Mouse (Mus musculus) testis, adult 2 months (tissue): ENCODE data around the gene Cuedc2. TPM values are rescaled to one million over a fixed set of nuclear protein-coding genes. Genes with fewer than 3 reads are reported as not detected.

Experiments
- H3K27ac ChIP-seq: fragments of 200-500 bp; 2 replicates; pipeline ENCODE4 v1.5.1; 2012; ENCODE audit warnings: low read depth, low read length; ENCODE audit not compliant: control insufficient read depth, insufficient read depth
- H3K27me3 ChIP-seq: fragments of 200-500 bp; 2 replicates; pipeline ENCODE4 v1.6.1; 2012; ENCODE audit warnings: mild to moderate bottlenecking, low read length, moderate library complexity; ENCODE audit not compliant: control insufficient read depth, insufficient read depth
- H3K36me3 ChIP-seq: fragments of 200-500 bp; 2 replicates; pipeline ENCODE4 v1.6.1; 2012; ENCODE audit warnings: mild to moderate bottlenecking, low read length; ENCODE audit not compliant: control insufficient read depth, insufficient read depth
- H3K4me1 ChIP-seq: fragments of 200-500 bp; 2 replicates; pipeline ENCODE4 v1.6.1; 2012; ENCODE audit warnings: low read length; ENCODE audit not compliant: control insufficient read depth, insufficient read depth
- H3K4me3 ChIP-seq: fragments of 200-500 bp; 2 replicates; pipeline ENCODE4 v1.5.1; 2012; ENCODE audit warnings: low read depth, mild to moderate bottlenecking, low read length, moderate library complexity, mixed read lengths; ENCODE audit not compliant: control insufficient read depth
- CTCF ChIP-seq: fragments of 200-500 bp; IDR thresholded peaks from 2 replicates; pipeline ENCODE4 v1.5.1; 2012; ENCODE audit warnings: low read depth, mild to moderate bottlenecking, inconsistent platforms, low read length, moderate library complexity; ENCODE audit not compliant: control insufficient read depth, insufficient read depth, insufficient replicate concordance
- POLR2A ChIP-seq: fragments of 200-500 bp; IDR thresholded peaks from 2 replicates; pipeline ENCODE4 v1.6.1; 2012; ENCODE audit warnings: low read depth, mild to moderate bottlenecking, inconsistent platforms, low read length, moderate library complexity; ENCODE audit not compliant: control insufficient read depth
- polyA plus RNA-seq: library from polyadenylated mRNA; depleted of rRNA; stranded (reverse); fragments of >200 nt; gene quantifications from 2 replicates; pipeline ENCODE4 v1.2.3, GENCODE M21; 2012

Gene Cuedc2
- polyA plus RNA-seq, 1 experiment = 24.5 TPM

DNA sequence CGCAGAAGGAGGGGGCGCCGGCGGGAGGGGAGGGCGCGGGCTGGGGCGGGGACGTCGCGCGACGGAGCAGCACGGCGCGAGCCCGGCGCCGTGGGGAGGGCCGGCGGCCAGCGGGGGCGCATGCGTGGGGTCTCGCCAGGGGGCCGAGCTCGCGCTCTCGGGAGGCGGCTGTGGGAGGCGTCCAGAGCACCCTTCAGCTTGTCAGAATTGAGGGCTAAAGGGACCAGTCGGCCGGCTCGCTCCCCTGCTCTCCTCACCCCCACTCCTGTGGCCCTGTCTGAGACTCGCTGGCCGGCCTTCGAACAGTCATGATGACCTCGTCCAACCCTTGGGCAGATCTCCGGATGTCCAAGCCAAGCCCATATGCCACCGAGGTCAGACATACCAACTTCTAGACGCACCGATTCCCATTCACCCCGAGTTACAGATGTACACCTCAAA lies 20.5 kb downstream of the Cuedc2 start:
- Histone ChIP-seq H3K4me3 (peak overlapping the region; percentile 75), H3K27me3 (peaks cover 3% of the 10 kb centered on the region; the same call in 1 of the 2 replicates), H3K36me3 (no peaks in the 10 kb centered on the region), H3K4me1 (peaks cover 23% of the 10 kb centered on the region), H3K27ac (no peak overlapping the region)
- TF ChIP-seq POLR2A (no peak), CTCF (no peak)

- H3K27me3 ChIP-seq = peaks cover 3% of the 10 kb centered on the region; the same call in 1 of the 2 replicates
- peaks cover 23% of the 10 kb centered on the region for H3K4me1 ChIP-seq
- no peak for TF ChIP-seq CTCF
- no peak for TF ChIP-seq POLR2A
- H3K27ac ChIP-seq = no peak overlapping the region
- H3K36me3 ChIP-seq = no peaks in the 10 kb centered on the region
- H3K4me3 ChIP-seq = peak overlapping the region; percentile 79
Measured at GRCm38 (mm10) chr19:46317546-46317885, 21.0 kb downstream of the Cuedc2 start.

- Histone ChIP-seq H3K4me1 (peaks cover 23% of the 10 kb centered on the region), H3K27ac (no peak overlapping the region), H3K27me3 (peaks cover 3% of the 10 kb centered on the region; the same call in 1 of the 2 replicates)
Measured at GRCm38 (mm10) chr19:46316846-46317545, 21.5 kb downstream of the Cuedc2 start.

GRCm38 (mm10) chr19:46315752-46316610 lies 22.5 kb downstream of the Cuedc2 start:
- no peak for TF ChIP-seq CTCF
- TF ChIP-seq POLR2A = no peak
- peaks cover 3% of the 10 kb centered on the region; the same call in 1 of the 2 replicates for H3K27me3 ChIP-seq
- no peaks in the 10 kb centered on the region for H3K36me3 ChIP-seq
- H3K27ac ChIP-seq = no peak overlapping the region
- no peak overlapping the region for H3K4me3 ChIP-seq
- H3K4me1 ChIP-seq = peaks cover 23% of the 10 kb centered on the region

More at GRCm38 (mm10) chr19:46316846-46317545, 21.5 kb downstream of the Cuedc2 start:
- TF ChIP-seq CTCF = no peak
- no peaks in the 10 kb centered on the region for H3K36me3 ChIP-seq
- peak overlapping the region; percentile 79 for H3K4me3 ChIP-seq

DNA sequence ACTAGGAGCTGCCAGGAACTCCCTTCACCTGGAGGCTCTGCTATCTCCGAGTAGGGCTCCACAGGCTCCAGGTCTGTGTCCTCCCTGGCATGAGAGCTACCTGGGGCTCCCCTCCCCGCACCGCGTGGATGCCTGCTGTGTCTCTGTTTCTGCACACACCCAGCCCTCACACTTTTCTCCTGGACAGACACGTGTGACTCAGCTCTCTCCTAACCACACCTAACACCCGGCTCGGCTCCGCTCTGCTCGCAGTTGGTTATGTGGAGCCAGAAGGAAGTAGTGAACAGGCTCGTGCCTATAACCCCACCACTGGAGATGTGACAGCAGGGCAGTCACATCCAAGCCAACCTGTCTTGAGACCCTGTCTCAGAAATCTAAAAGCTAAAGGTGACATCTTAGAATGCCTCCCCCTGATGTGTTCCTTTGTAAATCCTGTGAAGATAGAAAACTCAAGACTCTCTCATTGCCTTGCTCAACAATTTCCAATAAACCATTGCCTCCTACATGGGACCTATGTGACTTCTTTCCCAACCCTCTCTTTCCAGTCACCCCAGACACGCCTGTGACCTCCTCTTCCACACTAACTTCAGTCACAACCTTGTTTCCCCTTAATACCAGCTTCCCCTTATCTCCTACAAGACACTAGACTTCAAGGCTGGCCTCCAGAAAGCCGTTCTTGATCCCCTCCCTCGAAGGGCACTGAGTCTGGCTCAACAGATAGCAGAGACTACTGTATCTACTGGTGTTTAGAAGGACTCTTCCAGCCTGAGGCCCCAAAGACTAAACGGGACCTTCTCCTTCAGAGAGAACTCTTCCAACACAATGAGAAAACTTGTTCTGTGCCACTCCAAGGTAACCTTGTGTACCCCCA lies 23.4 kb downstream of the Cuedc2 start:
- Histone ChIP-seq H3K4me1 (peaks cover 26% of the 10 kb centered on the region), H3K4me3 (no peak overlapping the region), H3K27me3 (peaks cover 3% of the 10 kb centered on the region; the same call in 1 of the 2 replicates), H3K27ac (no peak overlapping the region), H3K36me3 (no peaks in the 10 kb centered on the region)
- TF ChIP-seq POLR2A = no peak
- no peak for TF ChIP-seq CTCF

- Histone ChIP-seq H3K36me3 (no peaks in the 10 kb centered on the region), H3K4me3 (no peak overlapping the region), H3K27ac (no peak overlapping the region), H3K27me3 (peaks cover 3% of the 10 kb centered on the region; the same call in 1 of the 2 replicates), H3K4me1 (peaks cover 36% of the 10 kb centered on the region)
- TF ChIP-seq CTCF (no peak), POLR2A (no peak)
Measured at GRCm38 (mm10) chr19:46314151-46314601, 24.3 kb downstream of the Cuedc2 start.
